Mouse (Mus musculus) cerebellum, adult 2 months (tissue): ENCODE results near the gene Sowahc. TPM values are rescaled to one million over a fixed set of nuclear protein-coding genes. Genes with fewer than 3 reads are reported as not detected.

Source experiments
- DNase-seq, 2 experiments: peaks; one replicate each; pipeline ENCODE4 v3.0.0; 2021
- H3K27ac ChIP-seq: fragments of 200-500 bp; 2 replicates; pipeline ENCODE4 v1.5.1; 2012; ENCODE audit warnings: low read length, control low read depth, inconsistent platforms; ENCODE audit not compliant: insufficient read depth
- H3K27me3 ChIP-seq: fragments of 200-500 bp; 2 replicates; pipeline ENCODE4 v1.6.1; 2012; ENCODE audit warnings: inconsistent platforms, mild to moderate bottlenecking, low read length, moderate library complexity; ENCODE audit not compliant: control insufficient read depth, insufficient read depth
- H3K4me1 ChIP-seq: fragments of 200-500 bp; 2 replicates; pipeline ENCODE4 v1.6.1; 2011; ENCODE audit warnings: low read length; ENCODE audit not compliant: control insufficient read depth, insufficient read depth
- H3K4me3 ChIP-seq: fragments of 200-500 bp; replicated peaks from 2 replicates; pipeline ENCODE3; 2011; ENCODE audit warnings: mild to moderate bottlenecking, low read depth, low read length, control low read depth; ENCODE audit not compliant: insufficient read depth
- CTCF ChIP-seq: fragments of 200-500 bp; IDR thresholded peaks from 2 replicates; pipeline ENCODE4 v1.5.1; 2011; ENCODE audit warnings: low read depth, mild to moderate bottlenecking, control low read depth, low read length, moderate library complexity, borderline replicate concordance; ENCODE audit not compliant: insufficient read depth
- POLR2A ChIP-seq: fragments of 200-500 bp; IDR thresholded peaks from 2 replicates; pipeline ENCODE4 v1.6.1; 2011; ENCODE audit warnings: low read length, control low read depth, borderline replicate concordance; ENCODE audit not compliant: insufficient read depth
- WGBS: fragments of 180-500 bp; shearing (Covaris S2); methylation state at CpG from one replicate; pipeline ENCODE4 v1.1.7; 2018; 5-methylcytosine and 5-hydroxymethylcytosine counted together
- polyA plus RNA-seq: library from polyadenylated mRNA; depleted of rRNA; stranded (reverse); fragments of >200 nt; gene quantifications from 2 replicates; pipeline ENCODE4 v1.2.3, GENCODE M21; 2012

Gene Sowahc
- polyA plus RNA-seq, 1 experiment, result 6.0 TPM

DNA sequence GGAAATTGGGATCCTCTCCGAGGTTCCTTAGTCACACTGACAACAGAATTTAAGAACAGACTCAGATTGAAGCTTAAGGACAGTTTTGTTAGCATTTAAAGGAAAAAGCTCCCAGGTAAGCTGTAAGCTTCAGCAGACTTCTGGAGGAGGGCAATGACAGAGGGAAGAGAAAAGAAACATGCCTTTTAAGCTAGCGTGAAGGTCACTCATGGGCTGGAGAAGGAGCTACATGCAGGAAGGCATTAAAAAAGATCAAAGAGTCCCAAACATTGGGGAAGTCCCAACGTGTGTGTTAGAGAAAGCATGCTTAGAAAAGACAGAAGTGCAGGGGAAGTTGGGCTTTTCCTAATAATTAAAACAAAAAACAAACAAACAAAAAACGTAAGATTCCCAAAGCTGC is 14.1 kb downstream of the Sowahc start:
- Histone ChIP-seq H3K4me3 (no peak overlapping the region), H3K4me1 (no peaks in the 10 kb centered on the region), H3K27ac (no peak overlapping the region), H3K27me3 (no peaks in the 10 kb centered on the region)
- 60% methylated on average over 4 of the region's 4 CpGs for WGBS
- no peak for DNase-seq
- TF ChIP-seq POLR2A (no peak), CTCF (no peak)

DNA sequence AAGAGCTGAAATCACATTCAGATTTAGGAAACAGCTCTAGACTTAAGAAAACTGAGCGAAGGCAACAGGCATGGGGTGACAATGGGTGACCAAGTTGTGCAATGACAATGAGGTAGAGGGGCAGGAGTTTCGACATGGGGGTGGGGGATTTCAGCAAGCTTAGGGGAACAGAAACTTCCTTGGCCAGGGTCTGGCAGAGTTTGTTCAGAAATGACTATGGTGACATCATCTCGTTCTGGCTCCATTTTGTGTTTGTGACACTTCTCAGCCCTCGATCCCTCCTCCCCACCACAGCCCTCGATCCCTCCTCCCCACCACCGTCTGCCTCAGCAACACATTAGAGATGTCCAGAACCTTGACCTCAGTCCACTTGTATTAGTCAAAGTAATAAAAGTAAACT is 14.7 kb downstream of the Sowahc start:
- DNase-seq, result no peak
- Histone ChIP-seq H3K4me1 (no peaks in the 10 kb centered on the region), H3K4me3 (no peak overlapping the region), H3K27me3 (no peaks in the 10 kb centered on the region), H3K27ac (no peak overlapping the region)
- TF ChIP-seq CTCF (no peak), POLR2A (no peak)
- WGBS, result 84% methylated on average over 6 of the region's 6 CpGs

- Histone ChIP-seq H3K27ac (no peak overlapping the region), H3K27me3 (no peaks in the 10 kb centered on the region), H3K4me3 (no peak overlapping the region), H3K4me1 (no peaks in the 10 kb centered on the region)
- DNase-seq, result no peak
- TF ChIP-seq CTCF (no peak), POLR2A (no peak)
- 21% methylated on average over 3 of the region's 3 CpGs for WGBS
These were observed 16.0 kb downstream of the Sowahc start for GRCm38 (mm10) chr10:59237757-59238156.

DNA sequence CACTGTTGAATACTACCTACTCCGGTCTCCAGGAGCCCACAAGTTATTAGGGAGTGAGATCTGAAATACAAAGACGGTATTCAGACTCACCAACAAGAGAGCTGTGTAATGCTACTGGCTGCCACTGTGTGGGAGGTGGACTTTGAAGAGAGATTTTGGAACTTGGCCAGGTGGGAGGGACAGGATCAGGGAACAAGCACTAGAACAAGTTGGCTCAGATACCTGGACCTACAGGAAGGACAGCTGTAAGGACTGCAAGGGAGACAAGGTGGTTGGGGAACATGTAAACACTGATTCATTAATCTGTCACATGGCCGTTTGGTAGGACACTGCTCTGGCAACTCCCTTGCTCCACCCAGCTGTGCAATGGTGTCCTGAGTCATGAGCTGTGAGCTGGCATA is 19.4 kb downstream of the Sowahc start:
- no peaks in the 10 kb centered on the region for H3K4me1 ChIP-seq
- no peak for TF ChIP-seq POLR2A
- no peak for TF ChIP-seq CTCF
- 32% methylated on average over 3 of the region's 3 CpGs for WGBS
- H3K4me3 ChIP-seq, result no peak overlapping the region
- no peak for DNase-seq
- no peak overlapping the region for H3K27ac ChIP-seq
- H3K27me3 ChIP-seq, result no peaks in the 10 kb centered on the region

DNA sequence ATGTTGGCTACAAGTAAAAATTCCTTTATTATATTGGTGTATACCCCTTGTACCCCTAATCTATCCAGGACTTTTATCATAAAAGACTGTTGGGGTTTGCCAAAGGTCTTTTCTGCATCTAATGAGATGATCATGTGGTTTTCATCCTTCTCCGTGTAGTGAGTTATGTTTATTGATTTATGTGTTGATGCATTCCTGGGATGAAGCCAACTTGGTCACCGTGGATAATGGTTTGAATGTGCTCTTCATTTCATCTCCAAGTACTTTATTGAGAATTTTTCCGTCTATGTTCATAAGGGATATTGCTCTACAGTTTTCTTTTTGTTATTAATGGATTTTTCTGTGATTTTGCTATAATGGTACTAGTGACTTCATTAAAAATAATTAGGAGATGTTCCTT is 27.8 kb downstream of the Sowahc start:
- DNase-seq, result no peak
- Histone ChIP-seq H3K27ac (no peak overlapping the region), H3K4me3 (no peak overlapping the region), H3K27me3 (no peaks in the 10 kb centered on the region), H3K4me1 (no peaks in the 10 kb centered on the region)
- TF ChIP-seq CTCF, result no peak
- no peak for TF ChIP-seq POLR2A
- WGBS, result 46% methylated on average over 3 of the region's 3 CpGs

- H3K4me1 ChIP-seq, result no peaks in the 10 kb centered on the region
- DNase-seq, result no peak
- H3K27ac ChIP-seq, result no peak overlapping the region
- no peaks in the 10 kb centered on the region for H3K27me3 ChIP-seq
- H3K4me3 ChIP-seq, result no peak overlapping the region
- no peak for TF ChIP-seq POLR2A
- no peak for TF ChIP-seq CTCF
- WGBS, result 55% methylated on average over 2 of the region's 2 CpGs
These were observed 28.9 kb downstream of the Sowahc start for GRCm38 (mm10) chr10:59250679-59251078.

GRCm38 (mm10) chr10:59251980-59252379 is 30.2 kb downstream of the Sowahc start:
- WGBS, result 76% methylated on average over 2 of the region's 2 CpGs
- TF ChIP-seq CTCF (no peak), POLR2A (no peak)
- no peak for DNase-seq
- H3K4me1 ChIP-seq, result no peaks in the 10 kb centered on the region
- no peaks in the 10 kb centered on the region for H3K27me3 ChIP-seq
- H3K4me3 ChIP-seq, result no peak overlapping the region
- H3K27ac ChIP-seq, result no peak overlapping the region

DNA sequence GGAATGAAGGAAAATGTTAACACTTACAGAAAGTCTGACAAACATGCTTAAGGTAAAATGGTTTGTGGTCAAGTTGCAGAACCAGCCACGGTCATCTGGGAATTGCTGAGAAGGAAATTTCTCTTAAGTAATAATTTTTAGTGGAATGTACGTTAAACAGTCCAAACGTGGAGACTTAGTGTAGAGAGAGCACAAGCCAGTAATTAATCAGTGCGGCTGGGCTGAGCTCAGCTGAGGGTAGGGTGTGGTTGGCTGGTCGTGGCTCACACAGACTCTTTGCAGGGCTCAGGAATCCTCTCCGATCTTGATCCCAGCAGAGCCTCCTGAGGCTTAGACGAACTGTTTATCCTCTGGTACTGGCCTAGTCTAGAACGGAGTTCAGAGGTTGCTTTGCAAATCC is 30.6 kb downstream of the Sowahc start:
- WGBS, result 80% methylated on average over 8 of the region's 8 CpGs
- H3K27ac ChIP-seq, result no peak overlapping the region

More for the DNA sequence above, 30.6 kb downstream of the Sowahc start:
- H3K27me3 ChIP-seq, result no peaks in the 10 kb centered on the region
- H3K4me3 ChIP-seq, result no peak overlapping the region
- DNase-seq, result no peak
- H3K4me1 ChIP-seq, result no peaks in the 10 kb centered on the region
- TF ChIP-seq CTCF (no peak), POLR2A (no peak)
